Mouse (Mus musculus) lung, postnatal 14 days (tissue): ENCODE measurements around the gene Vmn1r120.
"Not testable (repeated sequence)": the region's sequence is repeated elsewhere in the genome, so short reads cannot be mapped to it uniquely, and the experiment has no call there.

Source experiments
- DNase-seq: peaks from one replicate; pipeline ENCODE4 v3.0.0; 2021

Vmn1r120 gene

DNA sequence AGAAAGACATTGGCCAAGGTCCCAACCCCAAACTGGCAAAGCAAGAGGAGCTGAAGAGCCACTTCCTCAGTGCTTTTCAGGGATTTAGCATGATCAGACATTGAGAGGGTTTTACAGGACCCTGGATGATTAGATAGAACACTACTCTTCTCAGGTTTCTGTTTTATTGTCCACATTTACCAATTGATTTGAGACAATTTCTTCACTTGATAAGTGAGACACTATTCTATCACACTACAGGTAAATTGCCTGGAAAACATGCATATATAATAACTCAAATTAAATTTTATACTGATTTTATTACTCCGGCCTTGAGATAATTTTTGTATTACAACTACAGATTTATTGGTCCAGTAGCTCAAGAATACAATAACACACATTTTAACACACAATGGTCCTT is at the start of gene Vmn1r120:
TSS of gene Vmn1r120 (minus strand) at position 101 of the 400 bp plus-strand sequence.
- DNase-seq, result not testable (repeated sequence)

DNA sequence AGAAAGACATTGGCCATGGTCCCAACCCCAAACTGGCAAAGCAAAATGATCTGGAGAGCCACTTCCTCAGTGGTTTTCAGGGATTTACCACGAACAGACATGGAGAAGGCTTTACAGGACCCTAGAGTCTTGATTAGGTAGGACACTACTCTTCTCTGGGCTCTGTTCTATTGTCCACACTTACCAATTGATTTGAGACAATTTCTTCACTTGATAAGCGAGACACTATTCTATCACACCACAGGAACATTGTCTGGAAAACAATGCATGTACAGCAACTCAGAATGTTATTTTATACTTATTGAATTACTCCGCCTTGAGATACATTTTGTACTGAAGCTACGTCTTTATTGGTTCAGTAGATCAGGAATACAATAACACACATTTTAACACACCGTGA is 44.8 kb upstream of the Vmn1r120 start, which contains the start of gene Vmn1r121:
TSS of gene Vmn1r121 (minus strand) at position 101 of the 400 bp plus-strand sequence.
- DNase-seq, result not testable (repeated sequence)

DNA sequence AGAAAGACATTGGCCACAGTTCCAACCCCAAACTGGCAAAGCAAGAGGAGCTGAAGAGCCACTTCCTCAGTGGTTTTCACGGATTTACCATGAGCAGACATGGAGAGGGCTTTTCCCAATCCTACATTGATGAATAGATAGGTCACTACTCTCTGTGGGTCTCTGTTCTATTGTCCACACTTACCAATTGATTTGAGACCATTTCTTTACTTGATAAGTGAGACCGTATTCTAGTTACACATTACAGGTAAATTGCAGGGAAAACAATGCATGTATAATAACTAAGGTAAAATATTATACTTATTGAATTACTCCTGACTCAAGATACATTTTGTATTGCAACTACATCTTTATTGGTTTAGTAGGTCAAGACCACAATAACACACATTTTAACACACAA is 41.2 kb downstream of the Vmn1r120 start, which contains the start of gene Vmn1r119:
TSS of gene Vmn1r119 (minus strand) at position 101 of the 400 bp plus-strand sequence.
- not testable (repeated sequence) for DNase-seq
